Mouse (Mus musculus) common myeloid progenitor, adult 5-6 weeks (primary cell): ENCODE data around the gene Stmnd1. TPM values are rescaled to one million over a fixed set of nuclear protein-coding genes. Genes with fewer than 3 reads are reported as not detected.

Experiments
- total RNA-seq: library from RNA; stranded (forward); fragments of 200-1000, 187-1606 nt; gene quantifications from 2 replicates; pipeline ENCODE4 v1.2.3, GENCODE M21; 2017

Stmnd1 gene
- total RNA-seq, 1 experiment from 2014 or later: not detected

Other genes with a start within 250 kb of the Stmnd1 start
- gene Rbm24, start 144.7 kb downstream of the Stmnd1 start, total RNA-seq: not detected in 2 replicates
- gene Cap2, start 228.1 kb downstream of the Stmnd1 start, total RNA-seq: 0.15 and 1.0 TPM in 2 replicates